Mouse (Mus musculus) thymus, postnatal 14 days (tissue): Measurements from ENCODE around the gene Tmem11.
A peak's percentile ranks its signal among the peaks of the same experiment; 100 is the strongest.
"Not testable (repeated sequence)": the region's sequence is repeated elsewhere in the genome, so short reads cannot be mapped to it uniquely, and the experiment has no call there.

ENCODE experiments used
- DNase-seq: peaks from one replicate; pipeline ENCODE4 v3.0.0; 2021

The Tmem11 gene

DNA sequence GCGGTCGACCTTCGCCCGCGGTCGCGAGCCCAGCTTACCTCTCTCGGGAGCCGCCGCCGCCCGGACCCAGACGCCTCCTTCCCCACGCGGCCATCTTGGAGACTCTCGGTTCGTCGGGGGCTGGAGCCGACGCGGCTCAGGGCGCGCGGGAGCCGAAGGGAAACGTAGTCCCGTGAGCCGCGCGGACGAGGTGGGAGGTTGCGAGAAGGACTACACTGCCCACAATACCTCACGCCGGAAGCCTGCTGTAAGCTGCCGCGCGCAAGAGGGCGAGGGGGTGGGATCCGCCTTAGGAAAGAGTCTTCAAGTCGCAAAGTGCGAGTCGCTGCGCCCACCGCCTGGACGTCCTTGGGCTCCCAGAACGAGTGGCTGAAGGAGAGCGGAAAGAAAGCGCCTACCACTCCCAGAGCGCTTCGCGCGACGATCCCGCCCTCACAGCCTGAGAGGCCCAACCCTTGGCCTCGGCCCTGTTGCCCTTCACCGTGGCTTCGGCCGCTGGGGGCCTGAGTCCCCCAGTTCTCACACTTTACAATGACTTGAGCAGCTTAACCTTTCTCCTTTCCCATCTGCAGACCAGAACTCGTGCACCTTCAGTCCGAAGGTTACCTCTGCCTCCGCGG, at the start of gene Tmem11:
Gene Tmem11, minus strand, starts transcription at position 598 of the 620 bp plus-strand sequence.
- peak; percentile 96 for DNase-seq

DNA sequence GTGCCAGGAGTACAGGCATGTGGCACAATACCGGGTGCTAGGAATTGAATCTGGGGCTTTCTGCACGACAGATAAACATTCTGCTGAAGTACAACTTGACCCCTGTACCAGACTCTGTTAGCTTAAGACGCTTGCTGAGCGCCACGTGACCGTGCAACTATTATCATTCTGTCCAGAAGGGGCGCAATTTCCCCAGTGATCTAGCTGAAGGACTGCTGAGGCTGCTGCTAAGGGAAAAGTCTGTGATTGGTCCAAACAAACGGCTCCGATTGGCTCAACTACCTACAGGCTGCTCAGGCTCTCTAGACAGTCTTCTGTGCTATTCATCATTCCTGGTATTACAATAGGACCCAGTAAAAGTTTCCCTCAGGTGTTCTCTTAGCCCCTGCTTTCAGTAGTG, 48.2 kb upstream of the Tmem11 start:
- DNase-seq: peak; percentile 90

DNA sequence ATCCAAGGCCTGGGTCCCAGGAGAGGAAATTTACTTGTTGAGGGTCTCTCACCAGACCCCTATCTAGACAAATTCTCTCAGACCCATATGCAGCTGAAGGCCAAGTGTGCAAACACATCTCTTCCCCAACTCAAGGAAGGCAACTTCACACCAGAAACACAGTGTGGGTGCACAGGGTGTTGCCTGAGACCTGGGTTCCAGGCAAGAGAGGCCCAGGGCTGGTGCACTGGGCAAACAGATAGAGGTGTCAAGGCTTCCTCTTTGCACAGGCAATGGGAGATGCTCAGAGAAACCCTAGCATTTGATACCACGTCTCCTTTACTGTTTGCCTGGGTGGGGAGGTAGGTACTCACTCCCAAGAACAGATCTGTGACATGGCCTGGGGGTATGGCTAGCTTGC, 45.9 kb upstream of the Tmem11 start:
- no peak for DNase-seq

DNA sequence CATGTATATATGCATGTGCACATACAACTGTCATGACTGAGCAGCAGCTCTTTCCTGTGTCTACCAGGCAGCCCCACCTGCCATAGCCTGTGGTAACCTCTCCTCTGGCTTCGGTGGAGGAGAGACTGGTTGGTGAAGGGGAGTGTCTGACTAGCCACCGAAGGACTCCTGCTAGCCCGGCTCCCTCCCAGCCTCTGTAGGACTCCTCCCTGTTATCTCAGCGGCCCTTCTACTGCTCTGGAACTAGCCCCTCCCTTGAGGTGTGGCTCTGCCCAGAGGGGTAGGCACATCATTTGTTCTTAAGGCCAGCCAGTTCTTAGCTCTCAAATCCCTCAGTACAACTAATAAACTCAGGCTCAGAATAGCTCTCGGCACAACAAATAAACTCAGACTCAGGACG, 45.4 kb upstream of the Tmem11 start:
- no peak for DNase-seq

DNA sequence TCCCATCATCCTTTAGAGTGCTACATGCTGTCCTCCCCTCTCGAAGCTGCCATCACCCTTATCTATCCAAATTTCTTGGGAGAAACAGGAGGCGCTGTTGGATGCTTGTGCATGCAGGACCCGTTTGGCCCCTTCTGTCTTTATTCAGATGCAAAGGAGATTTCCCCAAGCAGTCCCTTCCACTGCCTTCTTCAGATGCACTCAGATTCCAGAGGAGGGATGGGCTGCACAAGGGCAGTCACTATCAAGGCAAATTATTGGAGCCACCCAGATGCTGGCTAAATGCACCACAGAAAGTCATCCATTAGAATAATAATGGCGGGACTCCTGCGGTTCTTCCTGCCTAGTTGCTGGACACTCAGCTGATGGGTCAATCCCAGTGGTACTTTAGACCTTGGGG, 43.9 kb upstream of the Tmem11 start:
- DNase-seq: no peak

DNA sequence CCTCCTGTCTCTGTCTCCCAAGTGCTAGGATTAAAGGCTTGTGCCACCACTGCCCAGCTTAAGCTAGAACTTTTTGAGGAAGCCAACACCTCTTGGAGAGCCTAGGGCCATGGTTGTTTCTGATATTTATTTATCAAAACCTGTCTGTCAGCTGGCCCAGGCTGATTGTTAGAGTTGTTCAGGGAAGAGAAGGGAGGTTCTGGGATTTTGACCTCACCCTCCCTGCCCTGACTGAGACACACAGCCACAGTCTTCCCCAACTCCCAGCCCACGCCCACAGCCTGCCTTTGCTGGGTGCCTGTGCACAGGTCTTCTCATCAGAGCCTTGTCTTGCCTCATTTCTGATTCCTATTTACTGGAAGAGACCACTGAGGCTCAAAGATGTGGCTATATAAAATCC, 43.1 kb upstream of the Tmem11 start:
- DNase-seq: no peak

DNA sequence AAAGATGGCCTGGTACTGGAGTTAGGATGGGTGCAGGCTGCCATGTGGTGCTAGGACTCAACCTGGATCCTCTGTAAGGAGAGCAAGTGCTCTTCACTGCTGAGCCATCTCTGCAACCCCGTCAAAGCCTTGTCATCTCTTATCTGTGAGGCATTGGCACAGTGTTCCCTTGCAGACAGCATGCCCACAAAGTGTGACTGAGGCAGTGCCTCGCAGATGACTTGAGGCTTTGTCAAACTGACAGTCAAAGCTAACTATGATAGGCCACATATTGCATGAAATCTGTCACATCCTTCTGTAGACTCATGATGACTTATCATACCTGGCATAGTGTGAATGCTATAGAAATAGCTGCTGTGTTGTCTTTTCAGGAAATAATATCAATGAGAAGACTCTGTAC, 40.9 kb upstream of the Tmem11 start:
- no peak for DNase-seq

DNA sequence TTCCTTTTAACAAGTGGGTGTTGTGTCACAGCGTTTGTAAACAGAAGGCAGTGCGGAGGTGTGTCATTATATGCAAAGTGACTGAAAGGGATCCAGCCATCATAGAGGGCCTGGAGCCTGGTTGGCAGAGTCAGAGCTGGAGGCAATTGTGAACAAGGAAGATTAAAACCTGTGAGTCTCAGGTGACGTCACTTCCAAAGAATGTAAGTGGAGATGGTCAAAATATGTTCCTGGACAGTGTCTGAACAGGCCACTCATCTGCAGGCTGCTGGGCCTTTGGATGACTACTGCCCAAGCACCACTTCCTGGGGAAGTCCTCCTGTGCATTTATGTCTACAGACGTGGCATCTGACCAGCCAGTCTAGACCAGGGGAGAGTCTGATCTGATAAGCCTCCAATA, 36.1 kb upstream of the Tmem11 start:
- DNase-seq: no peak

DNA sequence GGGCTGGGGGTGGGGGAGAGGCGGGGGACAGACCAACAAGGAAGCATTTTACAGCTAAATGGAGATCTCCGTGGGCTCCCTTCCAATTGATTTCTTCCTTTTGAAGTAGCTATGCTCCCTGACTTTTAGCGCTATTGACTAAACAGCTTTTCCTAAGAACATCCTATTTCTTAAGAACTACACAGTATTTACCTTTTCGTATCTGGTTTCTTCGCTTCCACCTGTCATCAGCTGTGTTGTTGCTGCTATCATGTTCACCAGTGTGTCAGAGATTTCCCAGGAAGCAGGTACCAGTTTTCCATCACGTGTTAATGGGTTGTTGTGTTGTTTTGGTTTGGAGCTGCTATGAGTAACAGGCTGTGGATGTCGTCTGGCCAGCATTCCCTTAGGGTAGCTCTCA, 35.4 kb upstream of the Tmem11 start, which contains the start of gene Natd1:
Gene Natd1, minus strand, starts transcription at position 260 of the 400 bp plus-strand sequence.
- DNase-seq: no peak

DNA sequence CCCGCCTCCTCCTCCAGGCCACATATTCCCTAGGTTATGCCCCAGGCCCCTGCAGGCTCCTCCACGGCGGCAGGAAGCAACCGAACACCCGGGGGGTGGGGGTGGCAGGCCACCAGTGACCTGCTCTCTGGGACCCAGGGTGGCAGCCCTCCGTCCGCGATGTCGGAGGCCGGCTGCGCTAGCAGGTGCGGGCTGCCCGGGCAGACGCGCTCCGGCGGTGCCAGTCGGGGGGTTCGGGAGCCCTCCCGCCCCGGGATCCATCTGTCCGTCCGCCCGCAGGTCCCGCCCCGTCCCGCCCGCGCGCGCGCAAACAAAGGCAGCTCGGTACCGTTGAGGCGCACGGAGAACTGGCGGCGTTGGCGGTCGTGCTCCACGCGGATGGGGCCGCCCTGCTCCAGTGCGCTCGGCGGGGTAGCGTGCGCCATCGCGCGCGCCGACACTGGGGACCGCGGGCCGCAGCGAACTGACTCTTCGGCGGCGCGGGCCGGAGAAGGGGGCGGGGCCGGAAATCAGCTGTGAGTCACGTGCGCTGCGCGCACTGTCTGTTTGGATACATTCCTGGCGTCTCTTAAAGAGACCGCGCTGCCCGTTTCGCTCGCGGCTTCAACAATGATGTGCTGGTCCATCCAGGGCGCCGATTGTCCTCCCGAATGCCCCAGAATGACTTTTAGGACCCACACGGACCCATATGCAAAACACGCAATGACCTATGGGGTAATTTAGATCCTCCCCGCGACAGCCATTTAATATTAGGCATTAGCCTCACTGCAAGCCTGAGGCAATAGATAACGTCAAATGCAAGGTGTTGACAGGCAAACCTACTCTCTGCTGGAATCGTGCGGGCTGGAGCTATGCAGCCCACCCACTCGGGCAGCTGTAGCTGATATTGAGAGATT, 34.5 kb upstream of the Tmem11 start:
- DNase-seq: peak; percentile 92

DNA sequence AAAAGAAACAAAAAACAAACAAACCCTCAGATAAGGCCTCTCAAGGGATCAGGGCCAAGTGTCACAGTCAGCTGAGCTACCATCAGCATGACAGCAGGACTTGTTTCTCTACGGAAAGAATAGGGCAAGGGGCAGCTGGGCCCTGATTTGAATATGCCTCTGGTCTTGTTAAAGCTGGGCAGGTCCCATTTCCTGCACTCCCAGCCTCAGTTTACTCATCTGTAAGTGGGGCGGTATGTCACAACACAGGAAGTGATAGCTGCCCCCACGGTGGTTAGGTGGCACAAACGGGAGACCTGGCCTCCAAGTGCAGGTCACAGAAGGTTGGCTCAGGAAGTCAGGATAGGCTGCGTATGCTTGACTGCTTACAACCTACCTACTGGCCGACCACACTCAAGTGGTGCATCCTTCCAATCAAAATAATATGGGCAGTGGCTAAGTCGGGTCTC, 33.5 kb upstream of the Tmem11 start:
- peak; percentile 12 for DNase-seq

DNA sequence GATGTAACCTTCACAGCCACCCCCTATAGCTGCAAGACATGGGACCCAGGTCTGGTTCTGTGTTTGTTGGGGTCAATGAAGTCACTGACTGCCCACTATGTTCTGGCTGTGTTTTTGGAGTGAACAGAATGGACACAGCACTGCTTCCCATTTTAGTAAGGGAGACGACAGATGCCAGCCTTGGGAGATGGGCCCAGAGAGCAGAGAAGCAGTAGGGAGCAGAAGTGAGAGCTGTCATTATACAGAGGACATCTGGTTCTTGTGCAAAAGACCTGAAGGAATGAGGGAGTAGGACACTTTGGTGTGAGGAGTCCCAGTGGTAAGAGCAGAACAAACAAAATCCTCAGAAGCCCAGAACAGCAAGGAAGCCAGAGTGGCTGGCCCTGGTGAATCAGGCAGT, 30.6 kb upstream of the Tmem11 start:
- DNase-seq: no peak

DNA sequence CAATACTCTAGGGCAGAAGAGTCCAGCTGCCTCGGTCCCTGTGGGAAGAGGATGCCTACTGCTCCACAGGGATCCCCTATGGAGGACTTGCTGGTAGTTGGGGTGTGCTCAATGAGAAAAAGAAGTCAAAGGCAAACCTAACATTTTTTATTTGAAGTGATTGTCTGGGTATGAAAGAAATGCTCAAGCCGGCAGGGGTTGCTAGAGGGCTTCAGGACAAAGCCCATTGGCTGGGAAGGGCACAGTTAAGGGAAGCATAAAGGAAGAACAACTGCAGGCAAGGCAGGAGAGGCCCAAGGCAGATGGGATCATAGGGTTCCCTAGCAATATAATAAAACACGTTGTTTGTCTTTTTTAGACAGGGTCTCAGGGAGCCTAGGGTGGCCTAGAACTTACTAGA, 29.0 kb upstream of the Tmem11 start:
- DNase-seq: no peak

DNA sequence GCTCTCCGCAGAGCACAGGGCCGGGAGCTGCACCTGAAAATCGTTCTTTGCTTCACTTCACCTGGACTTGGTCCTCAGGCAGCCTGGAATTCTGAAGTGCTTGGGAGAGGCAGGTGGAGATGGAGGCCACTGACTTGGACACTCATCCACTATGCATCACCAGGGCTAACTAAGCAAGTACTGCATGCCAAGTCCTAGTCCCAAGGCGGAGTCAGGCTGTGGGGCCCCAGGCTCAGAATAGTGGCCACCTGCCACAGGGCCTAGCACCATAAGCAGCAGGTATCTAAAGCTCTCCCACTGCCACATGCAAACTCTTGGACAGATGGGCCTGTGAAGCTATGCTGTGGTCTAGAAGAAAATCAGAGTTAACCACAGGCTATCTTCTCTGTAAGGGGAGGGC, 27.4 kb upstream of the Tmem11 start:
- no peak for DNase-seq

DNA sequence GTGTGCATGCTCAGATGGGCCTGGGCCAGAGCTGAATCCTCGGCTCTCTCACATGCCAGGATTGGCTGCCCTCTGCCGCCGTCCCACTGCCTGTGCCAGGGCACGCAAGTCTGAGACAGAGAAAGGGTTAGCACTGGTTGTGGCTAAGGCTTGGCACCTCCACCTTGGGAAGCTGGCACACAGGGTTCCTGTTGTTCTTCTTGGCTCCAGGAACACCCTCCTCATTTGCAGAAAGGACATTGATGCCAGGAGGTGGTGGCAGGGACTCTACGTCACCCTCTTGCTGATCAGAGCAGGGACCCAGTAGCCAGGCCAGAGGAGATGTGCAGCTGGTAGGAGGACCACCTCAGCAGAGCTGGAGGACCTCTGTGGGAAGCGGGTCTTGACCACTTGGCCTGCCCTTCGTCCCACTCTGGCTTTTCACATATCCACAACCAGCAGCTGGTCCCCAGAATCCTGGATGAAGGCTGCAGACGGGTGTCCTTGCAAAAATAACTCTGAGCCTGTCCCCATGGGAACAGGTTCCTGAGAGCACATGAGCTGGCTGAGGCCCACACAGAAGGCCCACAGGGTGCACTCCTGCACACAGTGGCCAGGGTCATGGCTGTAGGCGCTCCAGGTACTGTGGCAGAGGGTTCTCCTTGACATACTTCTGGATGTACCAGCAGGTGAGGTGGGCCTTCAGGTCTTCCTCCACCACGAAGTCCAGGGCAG, 26.5 kb upstream of the Tmem11 start:
- no peak for DNase-seq

DNA sequence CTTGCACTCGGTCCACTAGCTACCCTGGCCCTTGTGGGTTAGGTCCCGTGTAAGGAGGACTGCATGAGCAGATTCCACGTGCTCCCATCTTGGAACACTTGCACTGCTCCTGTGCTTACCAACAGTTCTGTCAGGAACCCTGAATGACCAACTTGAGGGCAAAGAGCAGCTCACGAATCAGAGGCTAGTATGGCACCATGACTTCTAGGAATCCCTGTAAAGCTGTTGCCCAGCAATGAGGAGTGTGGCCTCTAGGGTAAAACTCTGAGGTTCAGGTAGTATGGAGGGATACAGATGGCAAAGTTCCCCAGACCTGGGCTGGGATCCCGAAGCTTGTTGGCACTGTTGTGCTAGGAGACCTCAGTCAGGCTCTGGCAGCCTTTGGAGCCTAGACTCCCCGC, 24.6 kb upstream of the Tmem11 start:
- no peak for DNase-seq

DNA sequence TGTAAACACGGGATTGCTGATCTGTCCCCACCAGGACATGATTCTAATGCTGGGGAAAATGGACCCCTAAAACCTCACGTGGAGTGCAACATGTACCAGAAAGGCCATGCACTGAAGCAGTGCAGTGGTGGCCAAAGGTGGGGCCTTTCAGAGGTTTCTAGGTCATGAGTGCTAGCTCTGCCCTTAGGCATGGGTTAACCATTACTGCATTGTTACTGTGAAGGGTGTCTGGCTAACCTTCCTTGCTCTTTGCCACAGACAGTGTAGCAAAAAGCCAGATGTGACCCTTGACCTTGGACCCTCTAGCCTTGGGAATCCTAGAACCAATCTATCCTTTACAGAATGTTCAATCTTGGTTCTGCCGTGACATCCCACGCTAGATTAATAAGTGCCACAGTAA, 23.4 kb upstream of the Tmem11 start:
- no peak for DNase-seq

DNA sequence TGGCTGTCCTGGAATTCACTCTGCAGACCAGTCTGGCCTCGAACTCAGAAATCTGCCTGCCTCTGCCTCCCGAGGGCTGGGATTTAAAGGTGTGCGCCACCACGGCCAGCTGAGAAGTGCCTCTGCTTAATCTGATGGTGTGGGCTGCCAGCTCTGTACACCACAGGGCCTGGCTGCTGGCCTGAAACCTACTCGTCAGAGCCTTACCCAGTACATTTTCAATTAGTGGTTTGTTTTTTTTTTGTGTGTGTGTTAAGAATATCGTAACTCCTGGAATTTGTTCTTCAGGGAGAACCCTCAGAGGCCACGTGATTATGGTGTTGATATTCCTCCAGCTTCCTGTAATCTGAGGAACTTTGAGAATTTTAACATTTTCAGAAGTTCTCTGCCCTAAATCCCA, 22.9 kb upstream of the Tmem11 start:
- DNase-seq: no peak

DNA sequence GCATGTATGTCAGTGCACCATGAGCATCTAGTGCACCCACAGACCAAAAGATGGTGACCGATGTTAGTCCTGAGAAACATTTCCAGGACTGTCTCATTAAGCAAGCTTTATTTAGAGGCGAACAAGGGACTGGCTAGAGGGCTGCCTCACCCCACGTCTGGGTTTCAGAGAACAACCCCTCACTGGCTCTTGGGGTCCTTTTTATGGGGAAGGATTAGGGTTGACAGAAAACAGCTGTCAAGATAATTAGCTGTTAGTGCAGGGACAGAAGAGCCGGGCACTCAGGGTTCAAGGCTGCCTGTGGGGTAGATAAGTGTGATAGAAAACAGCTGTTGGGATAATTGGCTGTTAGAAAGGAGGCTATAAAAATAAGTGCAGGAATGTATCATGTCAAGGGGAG, 16.8 kb upstream of the Tmem11 start:
- DNase-seq: no peak

DNA sequence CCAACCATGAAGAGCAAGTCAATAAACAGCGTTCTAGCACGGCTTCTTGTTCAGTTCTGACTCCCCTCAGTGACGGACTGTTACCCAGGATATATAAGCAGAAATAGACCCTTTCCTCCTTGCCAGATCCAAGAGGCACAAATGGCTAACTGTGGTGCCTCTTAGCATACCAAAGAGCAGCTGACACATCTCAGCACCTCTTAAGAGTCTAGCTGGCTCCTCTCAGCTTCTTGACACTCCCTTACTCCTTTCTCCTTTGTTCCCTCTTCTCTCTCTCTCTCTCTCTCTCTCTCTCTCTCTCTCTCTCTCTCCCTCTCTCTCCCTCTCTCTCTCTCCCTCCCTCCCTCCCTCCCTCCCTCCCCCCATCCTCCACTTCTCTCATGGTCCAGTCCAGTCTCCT, 11.7 kb upstream of the Tmem11 start:
- no peak for DNase-seq

DNA sequence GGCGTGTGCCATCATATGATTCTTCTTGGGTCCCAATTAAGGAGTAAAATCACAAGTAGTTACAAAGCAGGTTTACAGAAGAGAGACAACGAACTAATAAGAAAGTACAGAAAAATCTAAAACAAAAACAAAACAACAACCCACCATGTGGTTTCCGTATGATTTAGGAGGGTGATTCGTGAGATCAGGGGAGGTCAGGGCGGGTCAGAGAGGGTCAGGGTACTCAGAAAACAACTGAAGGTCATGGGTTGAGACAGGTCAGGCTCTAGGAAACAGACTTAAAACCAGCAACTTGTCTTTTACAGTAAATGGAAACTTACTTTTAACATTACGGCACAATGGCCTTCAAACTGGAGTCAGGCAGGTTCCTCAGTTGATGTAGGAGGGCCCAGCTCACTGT, 11.2 kb upstream of the Tmem11 start:
- DNase-seq: no peak

DNA sequence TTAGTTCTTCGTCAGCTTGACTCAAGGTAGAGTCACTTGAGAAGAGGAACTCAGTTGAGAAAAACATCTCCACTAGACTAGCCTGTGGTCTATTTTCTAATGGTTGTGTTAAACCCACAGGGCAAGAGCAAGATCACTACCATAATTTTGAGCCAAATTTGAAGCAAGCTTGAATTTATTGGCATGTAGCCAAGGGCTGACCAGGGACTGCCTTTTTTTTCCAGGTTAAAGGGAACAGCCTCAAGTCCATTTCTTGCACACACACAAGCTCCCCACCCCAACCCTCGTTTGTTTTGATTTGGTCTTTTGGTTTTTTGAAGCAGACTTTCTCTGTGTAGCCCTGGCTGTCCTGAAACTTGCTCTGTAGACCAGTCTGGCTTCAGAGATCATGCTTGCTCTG, 10.8 kb upstream of the Tmem11 start:
- no peak for DNase-seq

DNA sequence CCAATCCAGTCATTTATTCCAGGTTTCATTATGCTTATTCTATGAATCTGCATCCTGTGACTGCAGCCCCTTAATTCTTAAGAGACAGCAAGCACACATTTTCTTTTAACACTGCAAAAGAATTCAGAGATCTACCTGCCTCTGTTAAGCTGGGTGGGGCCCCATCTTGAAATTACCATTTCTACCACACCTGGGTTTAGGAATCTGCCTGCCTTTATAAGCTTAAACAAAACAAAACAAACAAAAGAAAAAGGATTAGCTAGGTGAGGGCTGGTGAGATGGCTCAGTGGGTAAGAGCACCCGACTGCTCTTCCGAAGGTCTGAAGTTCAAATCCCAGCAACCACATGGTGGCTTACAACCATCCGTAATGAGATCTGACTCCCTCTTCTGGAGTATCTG, 7.9 kb upstream of the Tmem11 start:
- not testable (repeated sequence) for DNase-seq

DNA sequence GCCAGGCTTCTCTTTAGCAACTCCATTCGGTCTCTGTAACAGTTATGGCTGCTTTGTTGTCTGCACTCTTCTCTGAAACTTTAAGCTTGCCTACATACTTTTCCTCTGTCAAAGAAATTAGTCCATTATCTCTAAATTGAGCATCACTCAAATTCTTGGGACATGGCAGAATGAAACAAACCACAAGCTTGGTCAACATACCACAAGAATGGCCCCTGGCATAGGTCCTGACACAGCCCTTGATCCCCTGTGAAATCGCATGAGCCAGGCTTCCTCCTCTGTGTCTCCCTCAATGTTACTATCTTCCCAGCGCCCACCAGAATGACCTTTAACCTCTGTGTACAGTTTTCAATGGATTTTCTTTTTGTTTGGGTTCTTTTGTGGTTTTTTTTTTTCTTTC, 3.3 kb upstream of the Tmem11 start:
- DNase-seq: no peak
